Mouse (Mus musculus) MEL (cell line): ENCODE data around the gene Dis3l. TPM values are rescaled to one million over a fixed set of nuclear protein-coding genes. Genes with fewer than 3 reads are reported as not detected.

Experiments
- DNase-seq: peaks from one replicate; pipeline ENCODE4 v3.0.0; 2011; ENCODE audit warnings: low read depth, low spot score
- H3K27ac ChIP-seq: 2 replicates; pipeline ENCODE4 v1.5.1; 2012; ENCODE audit warnings: low read depth, mild to moderate bottlenecking, control low read depth, low read length, moderate library complexity; ENCODE audit not compliant: control insufficient read depth
- H3K27me3 ChIP-seq, 2 experiments: fragments of 150-350 bp in 1 of 2; sonication (generic) in 1 of 2; 2 replicates each; pipeline ENCODE4 v1.6.1; 2012; ENCODE audit warnings: low read length in 2 of 2, mild to moderate bottlenecking in 2 of 2, improper control_type of control experiment in 1 of 2, moderate library complexity in 1 of 2; ENCODE audit not compliant: insufficient read depth in 2 of 2, control insufficient read depth in 1 of 2
- H3K36me3 ChIP-seq, 2 experiments: 2 replicates each; pipeline ENCODE4 v1.6.1; 2012 to 2014; ENCODE audit warnings: low read length in 2 of 2, improper control_type of control experiment in 1 of 2, inconsistent platforms in 1 of 2, mild to moderate bottlenecking in 1 of 2; ENCODE audit not compliant: insufficient read depth in 2 of 2, control insufficient read depth in 1 of 2
- H3K4me1 ChIP-seq, 2 experiments: fragments of 150-350 bp in 1 of 2; sonication (generic) in 1 of 2; 2 replicates each; pipeline ENCODE4 v1.6.1; 2012; ENCODE audit warnings: low read length in 2 of 2, improper control_type of control experiment in 1 of 2, mild to moderate bottlenecking in 1 of 2; ENCODE audit not compliant: insufficient read depth in 2 of 2, control insufficient read depth in 1 of 2
- H3K4me3 ChIP-seq, 2 experiments: fragments of 150-350 bp in 1 of 2; sonication (generic) in 1 of 2; 2 replicates each; pipeline ENCODE4 v1.5.1; 2012; ENCODE audit warnings: low read depth in 2 of 2, low read length in 2 of 2, mild to moderate bottlenecking in 2 of 2, moderate library complexity in 2 of 2, control low read depth in 1 of 2, improper control_type of control experiment in 1 of 2; ENCODE audit not compliant: control insufficient read depth in 1 of 2, insufficient read depth in 1 of 2
- H3K79me2 ChIP-seq: 2 replicates; pipeline ENCODE4 v1.6.1; 2012; ENCODE audit warnings: mild to moderate bottlenecking, low read length, moderate library complexity; ENCODE audit not compliant: control insufficient read depth, poor library complexity, insufficient read depth
- H3K9ac ChIP-seq: 2 replicates; pipeline ENCODE4 v1.6.1; 2012; ENCODE audit warnings: low read depth, mild to moderate bottlenecking, control low read depth, low read length, moderate library complexity; ENCODE audit not compliant: control insufficient read depth, poor library complexity, severe bottlenecking
- H3K9me3 ChIP-seq: fragments of 150-350 bp; sonication (generic); replicated peaks from 2 replicates; pipeline ENCODE4 v1.6.1; 2012; ENCODE audit warnings: mild to moderate bottlenecking, low read length, improper control_type of control experiment, moderate library complexity; ENCODE audit not compliant: insufficient read depth
- CHD2 ChIP-seq: IDR thresholded peaks from 2 replicates; pipeline ENCODE4 v1.6.1; 2011; ENCODE audit warnings: low read length, improper control_type of control experiment
- CTCF ChIP-seq, 3 experiments: IDR thresholded peaks in 2 of 3; conservative IDR thresholded peaks in 1 of 3; 2 replicates each; pipeline ENCODE4 v1.5.1; 2011 to 2012; ENCODE audit warnings: low read length in 3 of 3, low read depth in 2 of 3, mild to moderate bottlenecking in 2 of 3, improper control_type of control experiment in 1 of 3, inconsistent platforms in 1 of 3, mixed read lengths in 1 of 3, moderate library complexity in 1 of 3; ENCODE audit not compliant: control insufficient read depth in 1 of 3, insufficient read depth in 1 of 3, poor library complexity in 1 of 3, severe bottlenecking in 1 of 3
- E2F4 ChIP-seq: IDR thresholded peaks from 2 replicates; pipeline ENCODE4 v1.6.1; 2011; ENCODE audit warnings: low read depth, low read length, improper control_type of control experiment, borderline replicate concordance
- ELF1 ChIP-seq: IDR thresholded peaks from 2 replicates; pipeline ENCODE4 v1.6.1; 2014; ENCODE audit warnings: low read depth, mild to moderate bottlenecking, inconsistent platforms, low read length, improper control_type of control experiment, moderate library complexity
- ETS1 ChIP-seq: IDR thresholded peaks from 2 replicates; pipeline ENCODE4 v1.6.1; 2012; ENCODE audit warnings: low read depth, mild to moderate bottlenecking, inconsistent platforms, low read length, improper control_type of control experiment, moderate library complexity
- HCFC1 ChIP-seq: IDR thresholded peaks from 2 replicates; pipeline ENCODE4 v1.6.1; 2012; ENCODE audit warnings: low read depth, mild to moderate bottlenecking, inconsistent platforms, low read length, improper control_type of control experiment, moderate library complexity
- MAFK ChIP-seq: IDR thresholded peaks from 2 replicates; pipeline ENCODE4 v1.6.1; 2011; ENCODE audit warnings: low read depth, mild to moderate bottlenecking, low read length, improper control_type of control experiment, borderline replicate concordance
- MEF2A ChIP-seq: IDR thresholded peaks from 2 replicates; pipeline ENCODE4 v1.6.1; 2014; ENCODE audit warnings: low read depth, mild to moderate bottlenecking, inconsistent platforms, low read length, improper control_type of control experiment; ENCODE audit not compliant: poor library complexity, insufficient replicate concordance, severe bottlenecking; ENCODE audit errors: extremely low read depth
- MXI1 ChIP-seq: IDR thresholded peaks from 2 replicates; pipeline ENCODE4 v1.6.1; 2011; ENCODE audit warnings: mild to moderate bottlenecking, low read depth, low read length, improper control_type of control experiment
- MYC ChIP-seq: IDR thresholded peaks from 2 replicates; pipeline ENCODE4 v1.6.1; 2011; ENCODE audit warnings: low read depth, mild to moderate bottlenecking, low read length, improper control_type of control experiment, moderate library complexity
- NELFE ChIP-seq: IDR thresholded peaks from 2 replicates; pipeline ENCODE4 v1.6.1; 2011; ENCODE audit warnings: low read depth, low read length, improper control_type of control experiment
- NRF1 ChIP-seq: IDR thresholded peaks from 2 replicates; pipeline ENCODE4 v1.6.1; 2014; ENCODE audit warnings: low read depth, mild to moderate bottlenecking, inconsistent platforms, low read length, improper control_type of control experiment, moderate library complexity; ENCODE audit not compliant: poor library complexity, insufficient read depth, severe bottlenecking
- POLR2AphosphoS2 ChIP-seq: IDR thresholded peaks from 2 replicates; pipeline ENCODE4 v1.6.1; 2011; ENCODE audit warnings: low read length, improper control_type of control experiment
- POLR2AphosphoS5 ChIP-seq: IDR thresholded peaks from 2 replicates; pipeline ENCODE4 v1.6.1; 2012; ENCODE audit warnings: low read depth, borderline replicate concordance, mild to moderate bottlenecking, inconsistent platforms, low read length, moderate library complexity, mixed read lengths
- RCOR1 ChIP-seq: IDR thresholded peaks from 2 replicates; pipeline ENCODE4 v1.6.1; 2012; ENCODE audit warnings: low read depth, mild to moderate bottlenecking, inconsistent platforms, low read length, improper control_type of control experiment
- SIN3A ChIP-seq: IDR thresholded peaks from 2 replicates; pipeline ENCODE4 v1.6.1; 2012; ENCODE audit warnings: low read length, improper control_type of control experiment, inconsistent platforms
- SMC3 ChIP-seq: IDR thresholded peaks from 2 replicates; pipeline ENCODE4 v1.6.1; 2011; ENCODE audit warnings: low read depth, low read length, improper control_type of control experiment
- TAL1 ChIP-seq: IDR thresholded peaks from 2 replicates; pipeline ENCODE4 v1.6.1; 2012; ENCODE audit warnings: mild to moderate bottlenecking, inconsistent platforms, low read length, moderate library complexity, mixed read lengths
- TBP ChIP-seq: IDR thresholded peaks from 2 replicates; pipeline ENCODE4 v1.8.0; 2011; ENCODE audit warnings: low read depth, low read length, improper control_type of control experiment
- TCF12 ChIP-seq: IDR thresholded peaks from 2 replicates; pipeline ENCODE4 v1.6.1; 2014; ENCODE audit warnings: low read depth, mild to moderate bottlenecking, inconsistent platforms, low read length, improper control_type of control experiment, moderate library complexity
- ZC3H11A ChIP-seq: IDR thresholded peaks from 2 replicates; pipeline ENCODE4 v1.6.1; 2012; ENCODE audit warnings: low read depth, mild to moderate bottlenecking, inconsistent platforms, low read length, improper control_type of control experiment
- ZKSCAN1 ChIP-seq: IDR thresholded peaks from 2 replicates; pipeline ENCODE4 v1.6.1; 2012; ENCODE audit warnings: low read depth, mild to moderate bottlenecking, inconsistent platforms, low read length, improper control_type of control experiment, moderate library complexity
- polyA plus RNA-seq, 2 experiments: library from polyadenylated mRNA; stranded (reverse) in 1 of 2; unstranded in 1 of 2; fragments of >175 nt in 1 of 2; fragments of >200 nt in 1 of 2; gene quantifications; 2 replicates each; pipeline versions ENCODE4 v1.2.1 to v1.2.4; 2012; ENCODE audit warnings: low replicate concordance in 2 of 2, low read depth in 1 of 2; ENCODE audit not compliant: insufficient read length in 2 of 2, insufficient read depth in 1 of 2, missing spikeins in 1 of 2
- total RNA-seq: library from RNA; depleted of rRNA; stranded (reverse); fragments of 300-350 nt; gene quantifications from 2 replicates; pipeline ENCODE4 v1.2.3, GENCODE M21; 2012

Dis3l gene
- total and polyA plus RNA-seq, 3 experiments = 13.1 to 14.0 TPM; not detected in 1

DNA sequence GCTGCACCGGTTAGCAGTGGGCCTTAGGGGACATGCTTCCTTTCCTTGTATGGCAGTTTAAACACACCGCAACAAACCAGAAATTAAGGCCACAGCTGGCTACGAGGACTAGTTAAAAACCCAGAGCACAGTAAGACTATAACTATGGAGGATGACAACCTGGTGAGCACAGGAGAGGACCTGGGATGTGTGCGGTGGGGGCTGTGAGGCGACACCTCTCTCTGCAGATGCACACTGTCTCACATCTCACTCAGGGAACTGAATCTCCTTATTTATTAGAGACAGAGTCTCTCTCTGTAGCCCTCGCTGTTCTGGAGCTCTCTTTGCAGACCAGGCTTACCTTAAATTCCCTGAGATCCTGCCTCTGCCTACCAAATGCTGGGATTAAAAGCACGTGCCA lies 17.1 kb downstream of the Dis3l start:
- H3K36me3 ChIP-seq = no peaks in the 10 kb centered on the region
- no peaks in the 10 kb centered on the region for H3K9me3 ChIP-seq
- no peaks in the 10 kb centered on the region for H3K79me2 ChIP-seq
- no peak for DNase-seq
- no peak overlapping the region for H3K9ac ChIP-seq
- no peaks in the 10 kb centered on the region for H3K4me1 ChIP-seq
- no peak for TF ChIP-seq MAFK
- TF ChIP-seq SMC3 = no peak
- no peak for TF ChIP-seq CHD2
- no peak for TF ChIP-seq POLR2AphosphoS5
- no peak for TF ChIP-seq ZC3H11A
- TF ChIP-seq HCFC1 = no peak
- TF ChIP-seq MEF2A = no peak
- TF ChIP-seq ETS1 = no peak
- TF ChIP-seq E2F4 = no peak
- no peak for TF ChIP-seq TAL1
- no peak for TF ChIP-seq TBP
- TF ChIP-seq TCF12 = no peak
- TF ChIP-seq ELF1 = no peak
- no peak for TF ChIP-seq ZKSCAN1
- no peak for TF ChIP-seq POLR2AphosphoS2
- H3K27ac ChIP-seq = no peak overlapping the region
- no peaks in the 10 kb centered on the region for H3K27me3 ChIP-seq
- H3K4me3 ChIP-seq = no peak overlapping the region

GRCm38 (mm10) chr9:64316986-64317385 lies 24.1 kb downstream of the Dis3l start:
- H3K4me3 ChIP-seq = no peak overlapping the region
- DNase-seq = no peak
- H3K79me2 ChIP-seq = no peaks in the 10 kb centered on the region
- H3K9ac ChIP-seq = no peak overlapping the region
- H3K36me3 ChIP-seq = no peaks in the 10 kb centered on the region; a peak in 1 of 4 replicates
- no peak overlapping the region for H3K27ac ChIP-seq
- TF ChIP-seq NRF1 (no peak), MYC (no peak), POLR2AphosphoS5 (no peak), RCOR1 (no peak), ZKSCAN1 (no peak), SIN3A (no peak), NELFE (no peak), POLR2AphosphoS2 (no peak), CTCF (IDR thresholded peaks at IDR 0.05 in 2 of 3, conservative IDR thresholded peaks at IDR 0.05 in 1 of 3; ENCODE audit: control insufficient read depth in 1 of 3, insufficient read depth in 1 of 3, low read depth in 2 of 3, low read length in 3 of 3, poor library complexity in 1 of 3, severe bottlenecking in 1 of 3) (no peak), CHD2 (no peak), TCF12 (no peak), SMC3 (no peak), MXI1 (no peak), MEF2A (no peak)
- no peaks in the 10 kb centered on the region for H3K27me3 ChIP-seq
- no peaks in the 10 kb centered on the region for H3K4me1 ChIP-seq
- no peaks in the 10 kb centered on the region for H3K9me3 ChIP-seq
